Mouse (Mus musculus) CH12.LX (cell line): ENCODE measurements around the gene Gm30302. TPM values are rescaled to one million over a fixed set of nuclear protein-coding genes. Genes with fewer than 3 reads are reported as not detected.

Source experiments
- DNase-seq: peaks from one replicate; pipeline ENCODE4 v3.0.0-alpha.2; 2013; ENCODE audit errors: extremely low read depth
- H3K27ac ChIP-seq: 2 replicates; pipeline ENCODE4 v1.5.1; 2012; ENCODE audit warnings: low read depth, mild to moderate bottlenecking, control low read depth, moderate library complexity; ENCODE audit not compliant: insufficient read depth
- H3K27me3 ChIP-seq: replicated peaks from 2 replicates; pipeline ENCODE3; 2012; ENCODE audit warnings: inconsistent platforms
- H3K36me3 ChIP-seq, 2 experiments: replicated peaks in 1 of 2; 2 replicates each; pipeline versions ENCODE3 to v1.6.1; 2012; ENCODE audit warnings: inconsistent platforms in 1 of 2, low read length in 1 of 2, mild to moderate bottlenecking in 1 of 2, mixed read lengths in 1 of 2, moderate library complexity in 1 of 2; ENCODE audit not compliant: control insufficient read depth in 1 of 2, insufficient read depth in 1 of 2
- H3K4me1 ChIP-seq, 2 experiments: 2 replicates each; pipeline ENCODE4 v1.6.1; 2012; ENCODE audit warnings: inconsistent platforms in 1 of 2, moderate library complexity in 1 of 2; ENCODE audit not compliant: insufficient read depth in 2 of 2, control insufficient read depth in 1 of 2
- H3K4me2 ChIP-seq: 2 replicates; pipeline ENCODE4 v1.6.1; 2012; ENCODE audit warnings: low read depth, mild to moderate bottlenecking, control low read depth; ENCODE audit not compliant: poor library complexity, insufficient read depth, severe bottlenecking
- H3K4me3 ChIP-seq, 3 experiments: fragments of 150-350 bp in 1 of 3; sonication (generic) in 1 of 3; replicated peaks in 1 of 3; 2 replicates each; pipeline versions ENCODE3 to v1.5.1; 2011 to 2012; ENCODE audit warnings: low read depth in 2 of 3, low read length in 2 of 3, mild to moderate bottlenecking in 2 of 3, moderate library complexity in 2 of 3, control low read depth in 1 of 3, improper control_type of control experiment in 1 of 3, inconsistent platforms in 1 of 3, mixed read lengths in 1 of 3; ENCODE audit not compliant: poor library complexity in 1 of 3
- H3K79me2 ChIP-seq: replicated peaks from 2 replicates; pipeline ENCODE4 v1.6.1; 2012; ENCODE audit warnings: mild to moderate bottlenecking, moderate library complexity; ENCODE audit not compliant: control insufficient read depth, poor library complexity, insufficient read depth, severe bottlenecking; ENCODE audit errors: extremely low read depth
- H3K9ac ChIP-seq: 2 replicates; pipeline ENCODE4 v1.6.1; 2012; ENCODE audit warnings: low read depth, mild to moderate bottlenecking, control low read depth, moderate library complexity; ENCODE audit not compliant: insufficient read depth
- H3K9me3 ChIP-seq: replicated peaks from 2 replicates; pipeline ENCODE3; 2012; ENCODE audit warnings: low read length, inconsistent platforms, mixed read lengths
- CHD1 ChIP-seq: IDR thresholded peaks from 2 replicates; pipeline ENCODE4 v1.6.1; 2012; ENCODE audit warnings: low read depth, low read length, improper control_type of control experiment, inconsistent platforms
- CHD2 ChIP-seq: IDR thresholded peaks from 2 replicates; pipeline ENCODE4 v1.6.1; 2011; ENCODE audit warnings: low read length, improper control_type of control experiment
- CTCF ChIP-seq, 2 experiments: IDR thresholded peaks in 1 of 2; conservative IDR thresholded peaks in 1 of 2; 2 replicates each; pipeline ENCODE4 v1.5.1; 2011 to 2012; ENCODE audit warnings: low read depth in 2 of 2, low read length in 2 of 2, improper control_type of control experiment in 1 of 2, inconsistent platforms in 1 of 2, mild to moderate bottlenecking in 1 of 2, moderate library complexity in 1 of 2
- ELF1 ChIP-seq: IDR thresholded peaks from 2 replicates; pipeline ENCODE4 v1.6.1; 2014; ENCODE audit warnings: low read depth, mild to moderate bottlenecking, inconsistent platforms, low read length, improper control_type of control experiment
- GABPA ChIP-seq: IDR thresholded peaks from 2 replicates; pipeline ENCODE4 v1.6.1; 2012; ENCODE audit warnings: low read depth, low read length, improper control_type of control experiment, inconsistent platforms; ENCODE audit not compliant: insufficient replicate concordance
- IRF4 ChIP-seq: IDR thresholded peaks from 2 replicates; pipeline ENCODE4 v1.6.1; 2014; ENCODE audit warnings: low read depth, mild to moderate bottlenecking, inconsistent platforms, low read length, improper control_type of control experiment
- JUND ChIP-seq: conservative IDR thresholded peaks from 2 replicates; pipeline ENCODE4 v1.6.1; 2011; ENCODE audit warnings: low read depth, low read length, improper control_type of control experiment
- KAT2A ChIP-seq: IDR thresholded peaks from 2 replicates; pipeline ENCODE4 v1.6.1; 2012; ENCODE audit warnings: low read length, improper control_type of control experiment, inconsistent platforms; ENCODE audit not compliant: insufficient replicate concordance
- MAZ ChIP-seq: IDR thresholded peaks from 2 replicates; pipeline ENCODE4 v1.6.1; 2012; ENCODE audit warnings: low read depth, mild to moderate bottlenecking, inconsistent platforms, low read length, improper control_type of control experiment, moderate library complexity
- MEF2A ChIP-seq: IDR thresholded peaks from 2 replicates; pipeline ENCODE4 v1.6.1; 2014; ENCODE audit warnings: low read depth, mild to moderate bottlenecking, inconsistent platforms, low read length, improper control_type of control experiment, borderline replicate concordance
- MYC ChIP-seq: IDR thresholded peaks from 2 replicates; pipeline ENCODE4 v1.6.1; 2011; ENCODE audit warnings: low read depth, mild to moderate bottlenecking, improper control_type of control experiment, low read length
- NELFE ChIP-seq: IDR thresholded peaks from 2 replicates; pipeline ENCODE4 v1.6.1; 2011; ENCODE audit warnings: low read depth, low read length, improper control_type of control experiment
- NRF1 ChIP-seq: IDR thresholded peaks from 2 replicates; pipeline ENCODE4 v1.6.1; 2014; ENCODE audit warnings: low read depth, mild to moderate bottlenecking, inconsistent platforms, low read length, improper control_type of control experiment, moderate library complexity
- RCOR1 ChIP-seq: conservative IDR thresholded peaks from 2 replicates; pipeline ENCODE4 v1.6.1; 2012; ENCODE audit warnings: low read depth, mild to moderate bottlenecking, inconsistent platforms, low read length, improper control_type of control experiment
- SIN3A ChIP-seq: IDR thresholded peaks from 2 replicates; pipeline ENCODE4 v1.6.1; 2012; ENCODE audit warnings: low read length, improper control_type of control experiment, inconsistent platforms
- SMC3 ChIP-seq: IDR thresholded peaks from 2 replicates; pipeline ENCODE4 v1.6.1; 2011; ENCODE audit warnings: low read depth, low read length, improper control_type of control experiment
- USF1 ChIP-seq: IDR thresholded peaks from 2 replicates; pipeline ENCODE4 v1.6.1; 2014; ENCODE audit warnings: low read depth, mild to moderate bottlenecking, inconsistent platforms, low read length, improper control_type of control experiment
- ZC3H11A ChIP-seq: IDR thresholded peaks from 2 replicates; pipeline ENCODE4 v1.6.1; 2012; ENCODE audit warnings: low read depth, mild to moderate bottlenecking, inconsistent platforms, low read length, improper control_type of control experiment
- ZMIZ1 ChIP-seq: IDR thresholded peaks from 2 replicates; pipeline ENCODE4 v1.6.1; 2012; ENCODE audit warnings: low read depth, mild to moderate bottlenecking, inconsistent platforms, low read length, improper control_type of control experiment
- ZNF384 ChIP-seq: IDR thresholded peaks from 2 replicates; pipeline ENCODE4 v1.6.1; 2012; ENCODE audit warnings: low read depth, low read length, improper control_type of control experiment, inconsistent platforms
- dilution Hi-C: fragments of 300-500 bp; cut with MboI; formaldehyde crosslinking; loops from 2 replicates; pipeline ENCODE4 v1.14.3; 2020; ENCODE audit warnings: low sequenced_read_pairs; ENCODE audit not compliant: extremely low pct_unique_long_range_greater_than_20kb, extremely low pct_ligation_motif_present
- in situ Hi-C: fragments of 300-500 bp; cut with MboI; formaldehyde crosslinking; loops from 3 replicates; pipeline ENCODE4 v1.14.3; 2019; ENCODE audit warnings: low sequenced_read_pairs, low pct_ligation_motif_present, low pct_unique_long_range_greater_than_20kb, mixed read lengths
- polyA plus RNA-seq: library from polyadenylated mRNA; unstranded; fragments of >175 nt; gene quantifications from 2 replicates; pipeline ENCODE4 v1.2.1, GENCODE M21; 2012; ENCODE audit warnings: low read depth; ENCODE audit not compliant: insufficient read length
- total RNA-seq, 2 experiments: library from RNA; depleted of rRNA; stranded (reverse); fragments of 300-350 nt in 1 of 2; fragments of >200 nt in 1 of 2; gene quantifications; 2 replicates each; pipeline ENCODE4 v1.2.3; 2012 to 2014

Gene Gm30302
- total RNA-seq (2012; rRNA removed) = not detected in 2 replicates
- not detected in 2 replicates for total RNA-seq (2014; rRNA removed)
- not detected in 2 replicates for polyA plus RNA-seq

DNA sequence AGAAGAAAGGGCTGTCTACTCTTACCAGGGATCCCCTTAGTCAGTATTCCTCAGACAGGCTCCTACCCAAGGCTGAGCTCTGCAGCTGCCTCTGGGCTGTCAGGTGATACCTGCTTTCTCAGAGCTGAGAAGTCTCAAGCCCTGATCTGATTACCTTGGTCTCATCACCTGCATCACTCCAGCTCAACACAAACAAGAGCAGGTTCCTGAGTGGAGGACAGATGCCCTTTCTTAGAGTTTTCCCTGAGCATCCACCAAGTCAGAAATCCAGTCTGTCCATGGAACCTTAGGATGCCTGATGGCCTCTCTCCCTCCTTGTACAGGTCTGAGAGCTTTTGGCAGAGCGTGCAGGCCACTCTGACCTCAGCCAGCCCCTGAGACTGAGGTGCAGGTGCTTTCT, at the start of gene Gm30302:
TSS of gene Gm30302 (minus strand) at position 101 of the 400 bp plus-strand sequence.
- in situ Hi-C loops = no loop called here
- no peak within 1 kb of the TSS for H3K27ac ChIP-seq

GRCm38 (mm10) chr13:49846751-49847150, 48.0 kb upstream of the Gm30302 start:
- H3K27me3 ChIP-seq = peaks cover 59% of the 10 kb centered on the region
- no peak overlapping the region for H3K27ac ChIP-seq
- no peaks in the 10 kb centered on the region for H3K4me1 ChIP-seq
- no peak overlapping the region for H3K9ac ChIP-seq
- H3K4me2 ChIP-seq = no peak overlapping the region
- no peaks in the 10 kb centered on the region for H3K36me3 ChIP-seq
- TF ChIP-seq MYC (no peak), ZC3H11A (no peak), ELF1 (no peak), SMC3 (no peak), MAZ (no peak), KAT2A (no peak), NRF1 (no peak), NELFE (no peak), GABPA (no peak), CHD2 (no peak), CTCF (conservative IDR thresholded peaks at IDR 0.05 in 1 of 2, IDR thresholded peaks at IDR 0.05 in 1 of 2; ENCODE audit: low read depth in 2 of 2, low read length in 2 of 2) (no peak), RCOR1 (no peak), CHD1 (no peak)
- no peak overlapping the region for H3K4me3 ChIP-seq
- in situ Hi-C loops = no loop called here
- DNase-seq = no peak
- no peaks in the 10 kb centered on the region for H3K79me2 ChIP-seq
- no peaks in the 10 kb centered on the region for H3K9me3 ChIP-seq
- dilution Hi-C loops = no loop called here

More for the DNA sequence above, at the start of gene Gm30302:
- Histone ChIP-seq H3K36me3 (no peaks in the 10 kb centered on the region), H3K4me1 (no peaks in the 10 kb centered on the region), H3K4me3 (peak within 1 kb of the TSS in 1 of 3 experiments; percentile 5), H3K9ac (no peak within 1 kb of the TSS), H3K27me3 (peaks cover 5% of the 10 kb centered on the region)
- dilution Hi-C loops = no loop called here
- no peak for DNase-seq
- TF ChIP-seq GABPA = no peak
- TF ChIP-seq SIN3A = no peak
- no peak for TF ChIP-seq RCOR1
- no peak for TF ChIP-seq ZNF384
- no peak for TF ChIP-seq JUND
- TF ChIP-seq MEF2A = no peak
- TF ChIP-seq IRF4 = no peak
- TF ChIP-seq KAT2A = no peak
- no peak for TF ChIP-seq ZMIZ1
- no peak for TF ChIP-seq USF1
- TF ChIP-seq, all 38 proteins: peak for 0
- no peak within 1 kb of the TSS for H3K4me2 ChIP-seq
- no peaks in the 10 kb centered on the region for H3K79me2 ChIP-seq
- H3K9me3 ChIP-seq = peaks cover 10% of the 10 kb centered on the region
